9 mouse cellular contexts compared by ENCODE assay signal in the genomic region with DNA sequence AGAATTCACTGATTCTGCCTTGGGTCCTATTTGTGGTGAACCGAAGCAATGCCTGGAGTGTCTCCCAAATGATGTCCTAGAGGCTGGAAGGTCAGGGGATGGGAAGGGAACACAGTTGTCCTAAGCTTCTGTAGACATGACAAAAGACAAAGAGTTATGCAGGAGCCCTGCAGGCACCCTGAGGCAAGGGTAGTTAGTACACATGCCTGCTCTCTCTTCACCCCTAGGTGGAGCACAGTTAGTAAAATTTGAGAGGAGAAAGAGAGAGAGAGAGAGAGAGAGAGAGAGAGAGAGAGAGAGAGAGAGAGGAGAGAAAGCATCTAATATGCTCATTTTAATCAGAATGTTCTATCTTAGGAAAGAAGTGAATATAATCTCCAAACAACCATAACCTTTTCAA.
DNase-seq lines count a peak whose midpoint lies in the region; ATAC-seq lines count a peak whose summit lies in the region.
"Had no signal": no experiment of that assay in that cellular context is flagged by ENCODE, and none has a peak within 500 bp of the region (broad histone marks: within the 10 kb centered on the region; RNA-seq: fewer than 3 reads in every experiment).

No protein-coding gene starts in this region.

- ATAC-seq in activated CD4-positive, CD25-positive, alpha-beta regulatory T cell, adult 4 months = no peak

- intact Hi-C loops in heart, postnatal 36 days (cut with DNase I) = no loop called here

- peak; percentile 59 for DNase-seq in heart, adult 11 months
- DNase-seq in heart, postnatal 36 days = no peak
- peak; percentile 30 for DNase-seq in layer of hippocampus, adult 9-11 months
- DNase-seq in layer of hippocampus, adult 9-10 months (ENCODE audit: low spot score) = no peak
- peak; percentile 28 for DNase-seq in Muller cell, postnatal 12 days (ENCODE audit: inconsistent ontology term)
- peak; percentile 20 for DNase-seq in embryo, embryonic 10.5 days (ENCODE audit: low spot score)
- no peak for DNase-seq in c-Kit-positive CD71-positive TER-119-positive erythroid progenitor cells, embryonic 14.5 days (ENCODE audit: low spot score)
- DNase-seq: right cerebral cortex, postnatal 4 days had no signal

Comparison
In these comparisons a context has a peak if more than half of its experiments do, and no peak if none do; other contexts are left out.
1. DNase-seq: peak in heart, adult 11 months (single experiment), layer of hippocampus, adult 9-11 months (single experiment), Muller cell, postnatal 12 days (single experiment) and embryo, embryonic 10.5 days (single experiment); none in heart, postnatal 36 days (0 of 2), layer of hippocampus, adult 9-10 months (single experiment) and c-Kit-positive CD71-positive TER-119-positive erythroid progenitor cells, embryonic 14.5 days (single experiment).